Mouse (Mus musculus) kidney, postnatal 25 days (tissue): ENCODE measurements at regions not wholly inside any gene's neighbourhood (a gene's known extent, or its start where the extent isn't known, plus 50 kb on each side); places are given as distances from the start of the nearest gene placed in this dataset.

ENCODE experiments used
- DNase-seq, 2 experiments: peaks; one replicate each; pipeline ENCODE4 v3.0.0; 2021; ENCODE audit warnings: mixed read lengths in 2 of 2

GRCm38 (mm10) chr7:95082248-95082647 lies 1088.8 kb upstream of the Tenm4 start:
- no peak for DNase-seq

GRCm38 (mm10) chr7:95084328-95084727 lies 1086.7 kb upstream of the Tenm4 start:
- no peak for DNase-seq

DNA sequence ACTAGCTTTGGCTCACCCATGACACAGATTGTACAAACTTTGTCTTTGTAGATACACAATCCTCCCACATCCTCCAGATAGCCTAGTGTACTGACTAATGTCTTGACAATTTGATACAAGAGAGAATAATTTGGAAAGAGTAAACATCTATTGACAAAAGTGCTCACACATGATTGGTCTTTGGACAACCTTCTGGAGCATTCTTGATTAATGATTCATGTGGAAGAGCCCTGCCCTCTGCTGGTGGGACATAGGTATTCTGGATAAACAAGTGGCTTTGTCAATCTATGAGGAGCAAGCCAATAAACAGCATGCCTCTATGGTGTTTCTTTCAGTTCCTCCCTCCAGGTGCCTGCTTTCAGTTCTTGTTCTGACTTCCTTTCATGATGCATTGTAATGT lies 1079.7 kb upstream of the Tenm4 start:
- DNase-seq = peak in 1 of 2 experiments; percentile 2

DNA sequence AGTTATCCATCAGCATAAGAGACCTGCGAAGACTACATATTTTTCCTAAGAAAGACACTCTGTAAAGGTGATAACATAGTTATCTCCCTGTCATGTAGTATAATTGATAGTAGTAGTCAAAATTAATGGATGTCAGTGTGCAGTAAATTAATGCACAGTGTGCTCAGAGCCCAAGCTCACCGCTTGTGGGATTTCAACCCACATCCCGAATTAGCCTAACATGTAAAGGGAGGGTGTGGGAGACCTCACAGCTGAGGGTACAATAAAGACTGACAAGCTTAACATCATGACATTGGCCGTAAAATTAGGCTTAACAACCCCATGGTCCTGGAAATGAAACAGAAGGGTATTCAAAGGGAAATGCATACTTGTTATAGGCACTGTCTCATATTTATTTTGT lies 1042.0 kb upstream of the Tenm4 start:
- DNase-seq = no peak

- no peak for DNase-seq
Measured at GRCm38 (mm10) chr7:95133038-95133437, 1038.0 kb upstream of the Tenm4 start.

DNA sequence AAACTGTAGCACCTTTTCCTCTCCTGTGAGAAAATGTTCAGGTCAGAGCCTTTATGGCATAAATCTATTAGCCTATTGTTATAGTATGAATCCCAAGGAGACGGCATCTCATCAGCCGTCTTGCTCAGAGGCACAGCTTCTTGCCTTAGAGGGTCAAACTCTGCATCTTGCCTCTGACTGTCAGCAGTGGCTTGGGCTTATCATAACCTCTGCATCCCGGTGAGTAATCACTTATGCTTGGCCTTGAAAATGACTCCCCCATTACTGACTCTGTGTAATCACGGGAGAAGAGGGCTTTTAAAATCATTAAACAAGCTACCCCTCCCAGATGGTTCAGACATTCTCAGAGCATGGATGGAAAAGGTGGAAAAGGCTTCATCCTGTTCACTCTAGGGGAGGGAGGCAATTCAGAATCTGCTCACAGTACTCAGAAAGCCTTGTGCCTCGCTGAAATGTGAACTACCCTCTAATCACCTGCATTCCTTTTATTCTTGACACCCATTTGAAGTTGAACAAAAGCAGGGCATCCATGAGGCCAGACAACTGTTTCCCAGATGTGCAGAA lies 1036.9 kb upstream of the Tenm4 start:
- no peak for DNase-seq

- no peak for DNase-seq
Measured at GRCm38 (mm10) chr7:95141778-95142177, 1029.3 kb upstream of the Tenm4 start.

- DNase-seq = no peak
Measured at GRCm38 (mm10) chr7:95143037-95143436, 1028.0 kb upstream of the Tenm4 start.
